Mouse (Mus musculus): ENCODE measurements at regions not wholly inside any gene's neighbourhood (a gene's known extent, or its start where the extent isn't known, plus 50 kb on each side); places are given as distances from the start of the nearest gene placed in this dataset.

DNA sequence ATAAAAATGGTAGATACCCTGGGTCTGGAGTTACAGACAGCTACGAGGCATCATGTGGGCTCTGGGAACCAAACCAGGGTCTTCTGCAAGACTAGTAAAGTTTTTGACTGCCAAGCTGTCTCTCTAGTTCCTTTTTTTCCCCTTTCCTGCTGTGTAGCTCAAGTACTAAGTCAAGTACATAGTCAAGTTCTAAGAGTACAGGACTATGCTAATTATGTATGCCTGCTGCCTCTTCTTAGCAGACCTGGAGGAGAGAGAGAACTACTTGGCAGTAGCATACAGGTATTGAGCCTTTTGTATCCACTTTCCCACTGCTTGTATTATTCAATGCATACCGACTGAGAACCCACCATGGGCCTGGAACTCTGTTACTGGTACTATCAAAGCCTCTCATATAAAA is 166.4 kb upstream of the Sel1l start:
- ATAC-seq (ENCODE audit: extremely low read depth, insufficient number of reproducible peaks, low FRiP score, poor library complexity, severe bottlenecking) = no peak

DNA sequence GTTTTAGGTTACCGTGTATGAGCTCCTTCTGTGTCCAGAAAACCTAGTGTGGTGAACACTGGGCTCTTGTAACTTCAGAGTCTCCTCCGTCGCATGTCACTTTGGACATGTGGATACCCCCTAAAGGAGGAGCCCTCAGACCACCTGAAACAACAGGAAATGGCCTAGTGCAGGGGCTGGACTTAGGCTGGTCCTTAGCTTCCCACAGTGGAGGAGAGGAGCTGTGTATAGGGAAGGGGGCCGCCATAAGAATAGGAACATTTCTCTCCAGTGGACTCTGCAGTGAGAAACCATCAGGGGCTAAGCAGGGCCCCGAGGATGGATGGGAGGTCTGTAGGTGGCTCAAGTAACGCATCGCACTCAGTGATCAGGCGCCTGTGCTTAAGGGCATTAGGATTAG is 165.0 kb upstream of the Sel1l start:
- ATAC-seq (ENCODE audit: extremely low read depth, insufficient number of reproducible peaks, low FRiP score, poor library complexity, severe bottlenecking) = no peak

DNA sequence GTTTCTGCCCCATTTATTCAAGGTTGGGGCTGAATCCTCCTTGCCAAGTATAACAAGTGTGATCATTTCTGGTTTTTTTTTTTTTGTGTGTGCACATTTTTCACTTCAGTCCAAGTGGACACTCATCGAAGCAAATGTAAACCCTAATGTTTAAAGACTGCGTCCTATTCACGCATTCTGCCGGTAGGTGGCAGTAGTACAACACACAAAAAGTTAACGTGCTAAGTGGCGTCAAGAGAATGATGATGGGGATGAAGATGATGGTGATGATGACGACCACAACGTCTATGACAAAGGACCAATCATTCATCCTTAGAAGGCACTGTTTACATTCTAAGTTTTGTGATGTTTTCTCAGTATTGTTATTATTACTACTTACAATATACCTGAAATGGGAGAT is 164.3 kb upstream of the Sel1l start:
- no peak for ATAC-seq (ENCODE audit: extremely low read depth, insufficient number of reproducible peaks, low FRiP score, poor library complexity, severe bottlenecking)

DNA sequence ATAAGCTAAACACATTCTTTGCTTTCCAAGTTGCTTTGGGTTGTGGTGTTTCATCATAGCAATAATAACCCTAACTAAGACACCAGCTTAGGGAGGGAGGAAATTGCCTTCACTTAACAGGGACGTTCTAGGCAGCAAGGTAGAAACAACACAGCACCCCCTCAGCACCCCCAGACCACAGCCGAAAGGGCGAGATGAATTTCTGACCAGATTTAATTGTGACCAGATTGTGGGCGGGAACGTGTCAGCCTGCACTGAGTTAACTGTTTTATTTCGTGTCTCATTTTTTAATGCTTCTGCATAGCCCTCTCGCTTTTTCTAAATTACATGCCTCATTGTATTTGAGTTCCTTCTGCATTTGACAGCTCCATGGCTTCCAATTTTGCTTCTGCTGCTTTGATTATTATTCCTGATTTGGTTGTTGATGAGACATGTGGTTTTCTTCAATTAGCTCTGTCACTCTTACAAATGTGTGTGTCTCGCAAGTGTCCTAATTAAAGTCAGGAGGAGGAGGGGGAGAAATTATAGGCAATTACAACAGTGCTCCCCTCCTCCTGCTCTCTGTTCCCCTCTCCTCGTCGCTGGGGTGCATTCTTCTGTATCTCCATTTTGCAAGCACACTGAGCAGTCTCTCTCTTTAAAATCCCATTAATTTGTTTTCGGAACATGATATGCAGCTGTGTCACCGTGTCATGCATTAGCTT is 155.6 kb upstream of the Sel1l start:
- ATAC-seq (ENCODE audit: extremely low read depth, insufficient number of reproducible peaks, low FRiP score, poor library complexity, severe bottlenecking) = no peak

DNA sequence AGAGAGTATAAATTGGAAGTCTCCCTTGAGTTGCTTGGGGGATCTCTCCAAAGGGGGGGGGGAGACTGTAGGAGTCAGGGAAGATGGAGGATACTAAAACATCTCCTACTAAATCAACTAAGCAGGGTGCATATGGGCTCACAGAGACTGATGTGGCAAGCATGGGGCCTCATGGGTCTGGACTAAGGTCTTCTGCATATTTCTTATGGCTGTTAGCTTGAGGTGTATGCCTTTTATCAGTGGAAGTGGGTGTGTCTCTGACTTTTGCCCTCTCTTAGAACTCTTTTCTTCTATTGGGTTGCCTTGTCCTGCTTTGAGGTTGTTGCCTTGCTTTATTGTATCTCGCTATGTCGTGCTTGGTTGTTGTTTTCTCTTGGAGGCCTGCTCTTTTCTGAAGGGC is 150.1 kb upstream of the Sel1l start:
- ATAC-seq (ENCODE audit: extremely low read depth, insufficient number of reproducible peaks, low FRiP score, poor library complexity, severe bottlenecking) = no peak

DNA sequence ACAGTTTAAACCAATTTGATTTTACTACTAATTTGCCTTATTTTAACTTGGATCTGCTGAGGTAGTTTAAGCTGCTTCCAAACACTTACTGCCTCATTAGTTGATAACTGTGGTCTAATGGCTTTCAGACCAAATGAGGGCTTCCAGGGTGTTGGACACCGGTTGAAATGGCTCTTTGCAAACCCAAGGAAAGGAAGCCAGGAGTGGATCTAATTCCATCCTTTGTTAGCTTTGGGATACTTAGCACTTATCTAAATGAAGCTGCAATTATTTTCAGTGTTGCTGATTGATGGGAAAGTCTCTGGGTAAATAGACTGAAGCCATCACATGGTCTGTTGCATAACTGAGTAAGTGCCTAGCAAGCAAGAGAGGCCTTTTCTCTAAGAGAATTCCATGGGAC is 148.4 kb upstream of the Sel1l start:
- ATAC-seq (ENCODE audit: extremely low read depth, insufficient number of reproducible peaks, low FRiP score, poor library complexity, severe bottlenecking) = no peak

DNA sequence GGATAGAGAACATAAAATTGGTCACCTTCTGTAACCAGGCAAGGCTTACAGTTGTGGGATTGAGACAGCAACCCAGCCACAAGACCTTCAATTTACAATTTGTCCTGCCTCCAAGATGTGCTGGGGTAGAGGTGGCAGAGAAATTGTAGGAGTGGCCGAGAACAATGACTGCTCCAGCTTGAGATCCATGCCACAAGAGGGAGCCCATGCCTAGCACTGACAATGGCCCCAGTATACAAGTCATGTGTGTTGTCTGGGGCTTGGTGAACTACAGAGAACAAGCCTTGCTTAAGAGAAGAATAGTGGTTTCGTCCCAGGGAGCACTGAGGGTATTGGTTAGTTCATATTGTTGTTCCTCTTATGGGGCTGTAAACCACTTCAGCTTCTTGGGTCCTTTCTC is 146.6 kb upstream of the Sel1l start:
- ATAC-seq (ENCODE audit: extremely low read depth, insufficient number of reproducible peaks, low FRiP score, poor library complexity, severe bottlenecking) = no peak

DNA sequence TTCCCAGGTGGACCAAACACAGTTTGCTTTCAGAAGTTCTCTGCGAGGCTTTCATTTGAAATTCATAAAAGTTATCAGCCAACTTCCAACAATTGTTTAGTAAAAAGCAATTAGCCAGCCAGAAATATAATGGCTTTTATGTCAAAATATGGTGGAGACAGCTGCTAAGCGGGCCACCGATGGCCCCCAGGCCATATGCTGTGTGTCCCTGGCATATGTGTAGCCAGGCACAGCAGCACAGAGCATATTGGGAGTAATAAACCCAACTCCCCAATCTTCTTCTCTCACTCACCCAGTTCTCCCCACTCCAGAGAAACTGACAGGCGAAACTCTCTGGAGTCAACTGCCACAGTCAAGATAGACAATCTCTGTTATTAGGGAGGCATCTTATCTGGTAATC is 137.5 kb upstream of the Sel1l start:
- ATAC-seq (ENCODE audit: extremely low read depth, insufficient number of reproducible peaks, low FRiP score, poor library complexity, severe bottlenecking) = no peak

DNA sequence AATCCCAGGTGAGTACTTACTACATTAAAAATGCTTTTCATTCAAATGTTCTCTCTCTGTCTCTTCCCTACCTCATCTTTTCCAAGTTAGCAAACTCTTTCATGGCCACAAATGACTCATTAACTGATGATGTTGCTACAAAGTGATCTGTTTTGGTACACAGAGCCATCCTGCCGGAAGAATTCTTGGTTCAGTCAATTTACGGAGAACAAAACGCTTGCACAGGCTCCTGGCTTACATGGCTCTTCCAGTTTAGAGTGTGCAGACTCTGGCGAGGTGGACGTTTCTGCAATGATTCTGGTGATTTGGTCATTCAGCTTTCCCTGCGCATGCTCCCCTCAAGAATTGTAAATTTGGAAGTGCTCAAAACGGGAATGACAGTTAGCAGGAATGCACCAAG is 131.4 kb upstream of the Sel1l start:
- ATAC-seq (ENCODE audit: extremely low read depth, insufficient number of reproducible peaks, low FRiP score, poor library complexity, severe bottlenecking) = no peak

DNA sequence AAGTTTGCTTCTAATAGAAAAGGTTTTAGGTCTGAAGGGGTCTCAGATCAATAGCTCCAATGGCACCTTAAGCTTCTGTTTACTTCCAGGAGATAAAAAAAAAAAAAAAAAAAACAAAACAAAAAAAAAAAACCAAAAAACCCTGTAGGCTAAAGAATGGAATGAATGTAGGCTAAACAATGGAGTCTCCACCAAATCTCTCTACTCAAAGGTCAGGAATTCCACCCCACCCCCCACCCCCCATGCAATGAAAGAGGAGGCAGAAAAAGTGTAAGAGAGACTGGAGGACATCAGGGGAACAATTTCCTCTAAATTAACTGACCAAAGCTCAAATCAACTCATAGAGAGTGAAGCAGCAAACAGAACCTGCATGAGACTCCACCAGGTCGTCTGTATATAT is 122.1 kb upstream of the Sel1l start:
- no peak for ATAC-seq (ENCODE audit: extremely low read depth, insufficient number of reproducible peaks, low FRiP score, poor library complexity, severe bottlenecking)

DNA sequence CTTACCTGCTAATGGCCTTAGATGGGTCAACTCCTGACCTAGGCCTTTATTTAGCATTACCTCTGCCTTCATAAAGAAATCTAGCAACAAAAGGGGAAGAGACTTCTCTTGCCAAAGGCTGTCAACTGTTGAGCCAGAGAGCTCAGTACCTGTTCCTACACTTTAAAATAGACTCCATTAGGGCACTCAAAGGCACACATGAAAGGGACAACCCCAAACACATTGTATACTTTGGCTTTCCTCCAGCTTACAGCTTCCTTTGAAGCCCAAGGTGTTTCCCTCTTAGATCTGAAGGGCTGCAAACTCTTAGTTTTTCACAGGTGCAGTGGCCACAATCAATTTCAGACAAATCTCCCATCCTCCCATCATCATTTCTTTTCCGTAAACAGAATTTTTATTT is 117.0 kb upstream of the Sel1l start:
- ATAC-seq (ENCODE audit: extremely low read depth, insufficient number of reproducible peaks, low FRiP score, poor library complexity, severe bottlenecking) = no peak

DNA sequence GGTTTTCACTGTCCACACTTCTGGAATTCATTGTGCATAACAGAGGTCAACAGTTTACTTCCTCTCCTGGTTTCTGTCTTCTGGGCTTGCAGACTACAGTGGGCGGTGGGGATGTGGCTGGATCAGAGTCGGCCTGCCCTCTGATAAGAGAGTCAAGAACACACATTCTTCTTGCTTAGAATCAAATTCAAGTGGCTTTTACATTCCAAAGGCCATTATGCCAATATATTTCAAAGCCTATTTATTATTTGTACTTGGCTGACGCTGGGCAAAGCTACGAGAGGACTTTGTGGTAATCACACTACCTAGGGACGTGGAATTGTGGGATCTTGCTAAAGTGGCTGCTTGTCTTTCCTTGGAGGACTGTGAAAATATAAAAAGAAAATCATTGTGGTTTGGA is 114.3 kb upstream of the Sel1l start:
- ATAC-seq (ENCODE audit: extremely low read depth, insufficient number of reproducible peaks, low FRiP score, poor library complexity, severe bottlenecking) = no peak

DNA sequence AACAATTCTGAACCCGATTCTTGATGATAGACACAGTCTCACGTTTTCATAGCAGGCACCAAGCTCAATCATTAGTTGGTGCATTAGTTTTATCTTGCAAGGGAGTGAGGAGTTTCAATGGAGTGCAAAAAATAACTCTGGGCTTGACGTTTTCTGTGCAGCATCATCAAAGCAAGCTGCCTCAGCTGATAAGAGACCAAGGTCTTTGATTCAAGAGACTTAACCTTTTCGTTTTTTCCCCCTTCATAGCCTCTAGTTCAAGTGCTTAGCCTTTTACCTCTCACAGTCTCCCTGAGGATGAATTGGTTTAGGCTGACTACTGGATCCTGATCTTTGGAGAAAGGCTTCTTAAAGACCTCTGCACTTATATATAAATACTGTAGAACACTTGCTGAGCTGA is 109.1 kb upstream of the Sel1l start:
- ATAC-seq (ENCODE audit: extremely low read depth, insufficient number of reproducible peaks, low FRiP score, poor library complexity, severe bottlenecking) = no peak

DNA sequence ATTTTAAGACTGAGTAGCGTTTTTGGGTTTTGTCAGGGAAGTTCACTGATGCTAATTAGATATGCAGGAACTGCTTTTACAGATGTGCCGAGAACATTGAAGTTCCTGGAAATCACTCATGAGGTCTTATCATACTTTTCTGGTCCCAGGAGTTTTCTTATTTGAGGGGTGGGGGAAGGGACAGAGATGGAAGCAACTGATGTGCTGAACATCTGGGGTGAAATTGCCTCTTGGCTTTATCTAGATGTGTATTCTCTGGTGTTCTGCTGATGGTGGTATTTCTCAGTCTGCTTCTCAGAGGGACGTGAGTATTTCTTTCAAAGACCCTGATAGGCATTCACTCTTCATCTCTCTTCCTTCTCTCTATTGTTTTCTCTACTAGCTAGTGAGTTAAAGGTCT is 107.5 kb upstream of the Sel1l start:
- ATAC-seq (ENCODE audit: extremely low read depth, insufficient number of reproducible peaks, low FRiP score, poor library complexity, severe bottlenecking) = no peak

DNA sequence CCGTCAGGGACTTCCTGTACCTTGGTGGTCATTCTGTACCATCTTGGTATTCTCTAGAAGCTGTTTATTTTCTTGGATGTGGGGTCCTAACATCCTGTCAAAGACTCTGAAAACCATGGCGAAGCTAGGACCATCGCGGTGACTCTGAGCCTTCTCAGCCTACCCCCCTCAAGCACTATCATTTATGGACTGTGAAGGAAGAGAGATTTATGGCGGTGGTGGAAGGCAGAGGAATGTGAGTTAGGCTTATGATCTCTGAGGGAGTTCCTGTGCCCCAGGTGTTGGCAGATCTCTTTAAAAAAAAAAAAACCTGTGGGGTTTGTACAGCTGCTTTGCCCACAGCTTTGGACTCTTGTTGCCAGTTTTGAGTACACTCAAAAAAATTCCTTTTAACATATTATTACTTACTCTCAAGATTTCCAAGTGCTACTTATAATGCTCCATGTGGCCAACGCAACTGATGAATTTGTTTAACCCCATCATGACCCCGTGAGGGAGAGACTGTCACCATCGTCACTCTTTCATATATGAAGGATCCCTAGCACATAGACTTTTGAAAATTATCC is 99.7 kb upstream of the Sel1l start:
- no peak for ATAC-seq (ENCODE audit: extremely low read depth, insufficient number of reproducible peaks, low FRiP score, poor library complexity, severe bottlenecking)

DNA sequence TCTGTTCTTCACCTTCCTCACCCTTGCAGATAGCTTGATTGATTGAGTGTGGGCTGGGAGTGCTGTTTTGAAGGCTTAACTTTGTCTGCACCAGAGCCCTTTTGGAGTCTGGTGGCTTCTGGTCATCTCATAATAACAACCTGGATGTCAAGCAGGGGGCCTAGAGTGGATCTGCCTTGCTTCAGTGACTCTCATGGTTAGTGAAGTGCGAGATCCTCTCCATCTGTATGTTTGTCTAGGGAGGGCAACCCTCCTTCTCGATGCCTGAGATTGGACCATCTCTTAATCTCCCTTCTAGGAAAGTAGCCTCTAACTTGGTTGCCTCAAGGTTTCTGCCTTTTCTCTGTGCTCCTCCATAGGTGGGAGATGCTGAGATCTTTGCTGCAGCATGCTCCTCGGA is 99.0 kb upstream of the Sel1l start:
- ATAC-seq (ENCODE audit: extremely low read depth, insufficient number of reproducible peaks, low FRiP score, poor library complexity, severe bottlenecking) = no peak

DNA sequence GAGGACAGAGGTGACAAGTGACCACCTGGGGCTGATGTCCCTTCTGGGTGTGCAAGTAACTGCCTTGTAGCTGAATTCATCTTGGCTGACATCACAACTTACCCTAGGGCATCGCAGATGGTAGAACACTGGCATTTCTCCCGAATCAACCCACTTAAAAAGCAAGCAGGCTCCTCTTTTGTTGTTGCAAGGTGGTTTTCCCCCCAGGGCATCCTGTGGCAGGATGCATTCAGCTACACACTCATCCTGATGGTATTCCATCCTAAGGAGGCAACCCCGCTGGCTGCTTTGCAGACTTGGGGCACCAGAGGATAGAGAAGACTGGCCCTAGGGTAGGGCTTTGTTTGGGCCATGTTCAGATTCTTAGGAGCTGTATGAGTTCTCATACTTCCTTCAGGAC is 97.6 kb upstream of the Sel1l start:
- ATAC-seq (ENCODE audit: extremely low read depth, insufficient number of reproducible peaks, low FRiP score, poor library complexity, severe bottlenecking) = no peak

DNA sequence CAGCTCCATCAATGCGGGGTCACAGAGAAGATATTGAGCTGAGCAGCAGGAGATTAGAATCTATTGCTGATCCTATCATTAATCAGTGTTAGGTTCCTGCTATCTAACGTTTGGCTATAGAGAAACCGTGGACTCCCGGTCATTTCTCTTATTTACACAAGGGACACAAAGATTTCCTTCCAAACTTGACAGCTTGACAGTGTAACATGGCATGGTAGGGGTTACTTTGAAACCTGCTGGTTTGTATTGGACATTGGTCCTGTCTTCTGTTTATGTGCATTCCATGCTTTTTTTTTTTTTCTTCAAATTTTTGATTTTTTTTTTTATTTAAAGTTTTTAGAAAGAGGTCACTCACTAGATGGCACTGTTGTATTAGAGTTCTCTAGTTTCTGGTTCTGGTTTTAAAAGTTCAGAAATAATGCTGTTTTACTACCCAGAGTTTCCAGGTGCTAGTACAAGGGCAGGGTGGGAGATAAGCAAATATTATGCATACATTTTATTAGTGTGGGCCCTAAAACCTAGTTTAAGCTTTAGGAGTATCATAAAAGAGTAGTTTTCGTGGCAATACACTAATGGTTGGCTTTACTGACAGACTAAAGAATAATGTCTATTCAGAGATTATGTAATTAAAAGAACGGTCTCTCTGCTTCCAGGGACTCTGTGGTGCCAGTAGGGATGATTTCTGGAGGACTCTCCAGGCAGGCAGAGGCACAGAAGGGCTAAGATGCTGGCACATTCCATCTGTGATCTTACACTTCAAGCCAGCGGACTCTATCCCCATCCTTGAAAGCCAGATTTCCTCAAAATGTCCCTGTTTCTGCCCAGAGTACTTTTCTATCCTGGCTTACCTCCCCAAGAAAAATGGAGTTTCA is 83.8 kb upstream of the Sel1l start:
- no peak for ATAC-seq (ENCODE audit: extremely low read depth, insufficient number of reproducible peaks, low FRiP score, poor library complexity, severe bottlenecking)

DNA sequence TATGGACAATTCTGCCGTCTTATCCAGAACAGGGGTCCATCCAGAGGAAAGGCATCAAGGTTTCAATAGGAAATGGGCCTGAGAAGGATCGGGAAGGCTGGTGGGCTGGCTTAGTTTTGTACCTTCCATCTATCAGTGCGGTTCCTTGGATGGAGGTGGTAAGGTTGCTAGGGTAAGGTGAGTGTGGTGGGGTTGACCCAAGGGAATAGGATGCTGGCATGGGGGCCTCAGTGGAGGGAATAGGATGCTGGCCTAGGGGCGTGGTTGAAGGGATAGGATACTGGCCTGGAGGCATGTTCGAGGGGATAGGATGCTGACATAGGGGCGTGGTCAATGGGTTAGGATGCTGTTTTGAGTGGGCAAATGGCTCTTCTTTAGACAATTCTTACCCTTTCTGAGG is 82.6 kb upstream of the Sel1l start:
- ATAC-seq (ENCODE audit: extremely low read depth, insufficient number of reproducible peaks, low FRiP score, poor library complexity, severe bottlenecking) = no peak

DNA sequence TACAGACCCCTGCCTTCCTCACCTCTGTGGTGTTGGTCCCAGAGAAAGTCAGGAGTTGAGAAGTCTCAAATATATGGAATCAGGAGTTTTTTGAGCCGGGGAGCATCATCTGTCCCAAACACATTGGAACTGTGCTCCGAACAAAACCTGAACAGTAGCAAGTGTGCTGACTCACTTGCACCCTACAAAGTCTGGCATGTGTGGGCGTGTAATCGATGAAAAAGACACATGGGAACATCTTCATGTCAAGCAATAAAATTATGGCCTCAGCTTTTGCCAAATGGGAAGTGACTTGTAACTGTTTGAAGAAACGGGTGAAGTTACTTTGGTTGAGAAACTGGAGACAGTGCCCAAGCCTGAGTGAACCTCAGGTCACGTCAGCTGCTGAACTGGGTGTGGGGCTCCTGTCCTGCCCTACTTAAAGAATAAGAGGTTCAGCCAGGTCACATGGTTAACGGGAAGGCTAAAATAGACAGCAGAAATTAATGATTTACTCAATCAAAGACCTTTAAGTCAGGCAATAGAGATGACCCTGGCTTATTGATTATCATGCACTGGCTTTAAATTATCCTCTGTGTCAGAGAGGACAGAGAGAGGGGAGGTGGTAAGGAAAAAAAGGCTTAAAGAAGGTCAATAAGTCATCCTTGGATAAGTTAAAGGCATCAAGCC is 80.6 kb upstream of the Sel1l start:
- ATAC-seq (ENCODE audit: extremely low read depth, insufficient number of reproducible peaks, low FRiP score, poor library complexity, severe bottlenecking) = no peak
